Mouse (Mus musculus): ENCODE results near the gene Pnmal1. TPM values are rescaled to one million over a fixed set of nuclear protein-coding genes. Genes with fewer than 3 reads are reported as not detected.
A peak's percentile ranks its signal among the peaks of the same experiment; 100 is the strongest.
"Not testable (repeated sequence)": the region's sequence is repeated elsewhere in the genome, so short reads cannot be mapped to it uniquely, and the experiment has no call there.

The Pnmal1 gene
- polyA plus RNA-seq, 1 experiment from 2014 or later = 0.15 TPM

GRCm38 (mm10) chr7:16947349-16947895 is 12.1 kb upstream of the Pnmal1 start:
- H3K27ac ChIP-seq (replicated peaks) = no peak overlapping the region
- peaks cover 63% of the 10 kb centered on the region for H3K4me1 ChIP-seq
- H3K36me3 ChIP-seq = no peaks in the 10 kb centered on the region
- no peak for ATAC-seq (ENCODE audit: extremely low read depth, insufficient number of reproducible peaks, low FRiP score, low TSS enrichment)
- no peaks in the 10 kb centered on the region for H3K9me3 ChIP-seq
- peak overlapping the region; percentile 72 for H3K9ac ChIP-seq
- H3K27me3 ChIP-seq (replicated peaks) = peaks cover 57% of the 10 kb centered on the region
- H3K4me2 ChIP-seq = peak overlapping the region; percentile 92
- WGBS = 23% methylated on average over 20 of the region's 22 CpGs
- H3K4me3 ChIP-seq = peak overlapping the region; percentile 66

GRCm38 (mm10) chr7:16947959-16948361 is 11.5 kb upstream of the Pnmal1 start:
- Histone ChIP-seq H3K27ac (replicated peaks) (peak overlapping the region; percentile 20; the same call in 1 of the 2 replicates), H3K36me3 (no peaks in the 10 kb centered on the region), H3K4me2 (peak overlapping the region; percentile 92), H3K4me3 (peak overlapping the region; percentile 66), H3K9me3 (no peaks in the 10 kb centered on the region), H3K4me1 (peaks cover 63% of the 10 kb centered on the region), H3K27me3 (replicated peaks) (peaks cover 57% of the 10 kb centered on the region), H3K9ac (peak overlapping the region; percentile 61; the same call in 1 of the 2 replicates)
- WGBS = 4% methylated on average over 4 of the region's 4 CpGs
- ATAC-seq (ENCODE audit: extremely low read depth, insufficient number of reproducible peaks, low FRiP score, low TSS enrichment) = no peak

- Histone ChIP-seq H3K4me3 (no peak overlapping the region), H3K4me1 (peaks cover 62% of the 10 kb centered on the region), H3K27ac (replicated peaks) (no peak overlapping the region), H3K4me2 (no peak overlapping the region), H3K27me3 (replicated peaks) (peaks cover 52% of the 10 kb centered on the region), H3K9ac (no peak overlapping the region; the same call in 1 of the 2 replicates), H3K9me3 (no peaks in the 10 kb centered on the region), H3K36me3 (no peaks in the 10 kb centered on the region)
- WGBS = 56% methylated on average over 8 of the region's 8 CpGs
- no peak for ATAC-seq (ENCODE audit: extremely low read depth, insufficient number of reproducible peaks, low FRiP score, low TSS enrichment)
Measured at GRCm38 (mm10) chr7:16948923-16949458, 10.5 kb upstream of the Pnmal1 start.

- ATAC-seq (ENCODE audit: extremely low read depth, insufficient number of reproducible peaks, low FRiP score, low TSS enrichment) = no peak
- Histone ChIP-seq H3K4me3 (peak overlapping the region; percentile 44), H3K36me3 (no peaks in the 10 kb centered on the region), H3K4me1 (peaks cover 51% of the 10 kb centered on the region), H3K9ac (peak overlapping the region; percentile 71), H3K27me3 (replicated peaks) (peaks cover 46% of the 10 kb centered on the region), H3K4me2 (peak overlapping the region; percentile 70), H3K9me3 (no peaks in the 10 kb centered on the region), H3K27ac (replicated peaks) (no peak overlapping the region)
- 9% methylated on average over 29 of the region's 29 CpGs for WGBS
Measured at GRCm38 (mm10) chr7:16949908-16950841, 9.3 kb upstream of the Pnmal1 start.

GRCm38 (mm10) chr7:16950861-16951635 is 8.4 kb upstream of the Pnmal1 start:
- no peaks in the 10 kb centered on the region for H3K9me3 ChIP-seq
- 25% methylated on average over 18 of the region's 18 CpGs for WGBS
- peaks cover 43% of the 10 kb centered on the region for H3K4me1 ChIP-seq
- peak; percentile 48; the same call in 1 of the 2 replicates for ATAC-seq (ENCODE audit: extremely low read depth, insufficient number of reproducible peaks, low FRiP score, low TSS enrichment)
- peaks cover 38% of the 10 kb centered on the region for H3K27me3 ChIP-seq (replicated peaks)
- peak overlapping the region; percentile 20; the same call in 1 of the 2 replicates for H3K4me2 ChIP-seq
- H3K9ac ChIP-seq = no peak overlapping the region
- no peaks in the 10 kb centered on the region for H3K36me3 ChIP-seq
- H3K27ac ChIP-seq (replicated peaks) = no peak overlapping the region
- no peak overlapping the region for H3K4me3 ChIP-seq

GRCm38 (mm10) chr7:16953776-16954175 is 5.7 kb upstream of the Pnmal1 start:
- peaks cover 11% of the 10 kb centered on the region for H3K27me3 ChIP-seq (replicated peaks)
- H3K4me3 ChIP-seq; H3K9me3 ChIP-seq; H3K27ac ChIP-seq (replicated peaks); H3K36me3 ChIP-seq; ATAC-seq (ENCODE audit: extremely low read depth, insufficient number of reproducible peaks, low FRiP score, low TSS enrichment); H3K9ac ChIP-seq; H3K4me2 ChIP-seq: not testable (repeated sequence)
- peaks cover 15% of the 10 kb centered on the region for H3K4me1 ChIP-seq
- whole genome bisulfite sequencing = 60% methylated on average over 2 of the region's 2 CpGs

- no peak overlapping the region for H3K4me3 ChIP-seq
- no peak overlapping the region for H3K9ac ChIP-seq
- WGBS = 74% methylated on average over 4 of the region's 4 CpGs
- no peaks in the 10 kb centered on the region for H3K9me3 ChIP-seq
- no peaks in the 10 kb centered on the region for H3K36me3 ChIP-seq
- H3K27ac ChIP-seq (replicated peaks) = no peak overlapping the region
- H3K27me3 ChIP-seq (replicated peaks) = peaks cover 13% of the 10 kb centered on the region
- no peak overlapping the region for H3K4me2 ChIP-seq
- peaks cover 5% of the 10 kb centered on the region; the same call in 1 of the 2 replicates for H3K4me1 ChIP-seq
- ATAC-seq (ENCODE audit: extremely low read depth, insufficient number of reproducible peaks, low FRiP score, low TSS enrichment) = no peak
Measured at GRCm38 (mm10) chr7:16955712-16956111, 3.8 kb upstream of the Pnmal1 start.

- WGBS = 65% methylated on average over 15 of the region's 15 CpGs
Measured at GRCm38 (mm10) chr7:16956410-16957265, 2.8 kb upstream of the Pnmal1 start.

GRCm38 (mm10) chr7:16961678-16962077 is 2.2 kb downstream of the Pnmal1 start:
- WGBS = 73% methylated on average over 5 of the region's 5 CpGs
- Histone ChIP-seq H3K27me3 (replicated peaks) (peaks cover 20% of the 10 kb centered on the region), H3K4me3 (no peak overlapping the region), H3K9ac (no peak overlapping the region), H3K36me3 (no peaks in the 10 kb centered on the region), H3K27ac (replicated peaks) (no peak overlapping the region), H3K4me1 (no peaks in the 10 kb centered on the region), H3K4me2 (no peak overlapping the region), H3K9me3 (no peaks in the 10 kb centered on the region)
- no peak for ATAC-seq (ENCODE audit: extremely low read depth, insufficient number of reproducible peaks, low FRiP score, low TSS enrichment)

More at GRCm38 (mm10) chr7:16956410-16957265, 2.8 kb upstream of the Pnmal1 start:
- Histone ChIP-seq H3K9ac (no peak overlapping the region), H3K4me1 (no peaks in the 10 kb centered on the region), H3K27me3 (replicated peaks) (peaks cover 20% of the 10 kb centered on the region), H3K9me3 (no peaks in the 10 kb centered on the region), H3K4me2 (no peak overlapping the region), H3K36me3 (no peaks in the 10 kb centered on the region), H3K27ac (replicated peaks) (no peak overlapping the region), H3K4me3 (no peak overlapping the region)
- ATAC-seq (ENCODE audit: extremely low read depth, insufficient number of reproducible peaks, low FRiP score, low TSS enrichment) = no peak

- no peak overlapping the region for H3K27ac ChIP-seq (replicated peaks)
- H3K4me1 ChIP-seq = peaks cover 10% of the 10 kb centered on the region
- H3K4me3 ChIP-seq = no peak overlapping the region
- no peaks in the 10 kb centered on the region for H3K9me3 ChIP-seq
- WGBS = 76% methylated on average over 6 of the region's 6 CpGs
- no peaks in the 10 kb centered on the region for H3K36me3 ChIP-seq
- no peak overlapping the region for H3K4me2 ChIP-seq
- no peak overlapping the region for H3K9ac ChIP-seq
- no peaks in the 10 kb centered on the region for H3K27me3 ChIP-seq (replicated peaks)
- no peak for ATAC-seq (ENCODE audit: extremely low read depth, insufficient number of reproducible peaks, low FRiP score, low TSS enrichment)
Measured at GRCm38 (mm10) chr7:16968414-16968813, 8.9 kb downstream of the Pnmal1 start.

Measured in heart, embryonic 13.5 days (tissue).